Mouse (Mus musculus): ENCODE results near the gene Gdf5. TPM values are rescaled to one million over a fixed set of nuclear protein-coding genes. Genes with fewer than 3 reads are reported as not detected.

Gene Gdf5
- total and polyA plus RNA-seq, 3 experiments = not detected

GRCm38 (mm10) chr2:155991151-155991550, 46.0 kb upstream of the Gdf5 start:
- TF ChIP-seq NRF1 (IDR thresholded peaks at IDR 0.05; ENCODE audit: low read depth, low read length) (no peak), ZC3H11A (IDR thresholded peaks at IDR 0.05; ENCODE audit: low read depth, low read length) (no peak)
- Histone ChIP-seq H3K4me1 (ENCODE audit: control insufficient read depth in 1 of 2, insufficient read depth in 2 of 2) (no peaks in the 10 kb centered on the region), H3K4me2 (ENCODE audit: insufficient read depth, low read depth, poor library complexity, severe bottlenecking) (no peak overlapping the region), H3K36me3 (replicated peaks in 1 of 2; ENCODE audit: control insufficient read depth in 1 of 2, insufficient read depth in 1 of 2, low read length in 1 of 2) (peaks cover 89 to 97% of the 10 kb centered on the region in 2 experiments), H3K9me3 (replicated peaks; ENCODE audit: low read length) (no peaks in the 10 kb centered on the region), H3K4me3 (replicated peaks in 1 of 3; ENCODE audit: low read depth in 2 of 3, low read length in 2 of 3, poor library complexity in 1 of 3) (no peak overlapping the region), H3K27ac (ENCODE audit: insufficient read depth, low read depth) (no peak overlapping the region), H3K9ac (ENCODE audit: insufficient read depth, low read depth) (no peak overlapping the region), H3K79me2 (replicated peaks; ENCODE audit: control insufficient read depth, extremely low read depth, insufficient read depth, poor library complexity, severe bottlenecking) (no peaks in the 10 kb centered on the region), H3K27me3 (replicated peaks) (no peaks in the 10 kb centered on the region)
- dilution Hi-C loops (cut with MboI; ENCODE audit: extremely low pct_ligation_motif_present, extremely low pct_unique_long_range_greater_than_20kb, low sequenced_read_pairs) = no loop called here
- DNase-seq (ENCODE audit: extremely low read depth) = no peak
- in situ Hi-C loops (cut with MboI; ENCODE audit: low pct_ligation_motif_present, low pct_unique_long_range_greater_than_20kb, low sequenced_read_pairs) = loop anchor here (25.0 kb wide), 1 partner anchor 296 kb away; no protein-coding TSS in a partner anchor

- Histone ChIP-seq H3K4me3 (replicated peaks in 1 of 3; ENCODE audit: low read depth in 2 of 3, low read length in 2 of 3, poor library complexity in 1 of 3) (no peak overlapping the region), H3K36me3 (replicated peaks in 1 of 2; ENCODE audit: control insufficient read depth in 1 of 2, insufficient read depth in 1 of 2, low read length in 1 of 2) (peaks cover 87 to 97% of the 10 kb centered on the region in 2 experiments), H3K27ac (ENCODE audit: insufficient read depth, low read depth) (no peak overlapping the region), H3K27me3 (replicated peaks) (no peaks in the 10 kb centered on the region), H3K4me2 (ENCODE audit: insufficient read depth, low read depth, poor library complexity, severe bottlenecking) (no peak overlapping the region), H3K9ac (ENCODE audit: insufficient read depth, low read depth) (no peak overlapping the region), H3K9me3 (replicated peaks; ENCODE audit: low read length) (no peaks in the 10 kb centered on the region), H3K79me2 (replicated peaks; ENCODE audit: control insufficient read depth, extremely low read depth, insufficient read depth, poor library complexity, severe bottlenecking) (no peaks in the 10 kb centered on the region), H3K4me1 (ENCODE audit: control insufficient read depth in 1 of 2, insufficient read depth in 2 of 2) (no peaks in the 10 kb centered on the region)
- no peak for TF ChIP-seq ELF1 (IDR thresholded peaks at IDR 0.05; ENCODE audit: low read depth, low read length)
- TF ChIP-seq MYC (IDR thresholded peaks at IDR 0.05; ENCODE audit: low read depth, low read length) = no peak
- in situ Hi-C loops (cut with MboI; ENCODE audit: low pct_ligation_motif_present, low pct_unique_long_range_greater_than_20kb, low sequenced_read_pairs) (loop anchor here (25.0 kb wide), 1 partner anchor 298 kb away; no protein-coding TSS in a partner anchor), dilution Hi-C loops (cut with MboI; ENCODE audit: extremely low pct_ligation_motif_present, extremely low pct_unique_long_range_greater_than_20kb, low sequenced_read_pairs) (no loop called here)
- DNase-seq (ENCODE audit: extremely low read depth) = no peak
These were observed 43.9 kb upstream of the Gdf5 start for GRCm38 (mm10) chr2:155989085-155989484.

- Histone ChIP-seq H3K4me1 (ENCODE audit: control insufficient read depth in 1 of 2, insufficient read depth in 2 of 2) (no peaks in the 10 kb centered on the region), H3K9me3 (replicated peaks; ENCODE audit: low read length) (no peaks in the 10 kb centered on the region), H3K36me3 (replicated peaks in 1 of 2; ENCODE audit: control insufficient read depth in 1 of 2, insufficient read depth in 1 of 2, low read length in 1 of 2) (peaks cover 82 to 94% of the 10 kb centered on the region in 2 experiments), H3K4me3 (replicated peaks in 1 of 3; ENCODE audit: low read depth in 2 of 3, low read length in 2 of 3, poor library complexity in 1 of 3) (no peak overlapping the region), H3K4me2 (ENCODE audit: insufficient read depth, low read depth, poor library complexity, severe bottlenecking) (no peak overlapping the region), H3K79me2 (replicated peaks; ENCODE audit: control insufficient read depth, extremely low read depth, insufficient read depth, poor library complexity, severe bottlenecking) (no peaks in the 10 kb centered on the region; the same call in 1 of the 2 replicates), H3K27ac (ENCODE audit: insufficient read depth, low read depth) (no peak overlapping the region), H3K9ac (ENCODE audit: insufficient read depth, low read depth) (no peak overlapping the region), H3K27me3 (replicated peaks) (no peaks in the 10 kb centered on the region)
- in situ Hi-C loops (cut with MboI; ENCODE audit: low pct_ligation_motif_present, low pct_unique_long_range_greater_than_20kb, low sequenced_read_pairs) (loop anchor here (25.0 kb wide), 1 partner anchor 300 kb away; no protein-coding TSS in a partner anchor), dilution Hi-C loops (cut with MboI; ENCODE audit: extremely low pct_ligation_motif_present, extremely low pct_unique_long_range_greater_than_20kb, low sequenced_read_pairs) (no loop called here)
- no peak for TF ChIP-seq POLR2AphosphoS2 (IDR thresholded peaks at IDR 0.05; ENCODE audit: low read depth, low read length)
- TF ChIP-seq PAX5 (IDR thresholded peaks at IDR 0.05; ENCODE audit: low read length) = no peak
- no peak for TF ChIP-seq CHD2 (IDR thresholded peaks at IDR 0.05; ENCODE audit: low read length)
- no peak for TF ChIP-seq USF2 (conservative IDR thresholded peaks at IDR 0.05; ENCODE audit: low read depth, low read length)
- no peak for TF ChIP-seq IRF4 (IDR thresholded peaks at IDR 0.05; ENCODE audit: low read depth, low read length)
- TF ChIP-seq CHD1 (IDR thresholded peaks at IDR 0.05; ENCODE audit: low read depth, low read length) = no peak
- TF ChIP-seq ZNF384 (IDR thresholded peaks at IDR 0.05; ENCODE audit: low read depth, low read length) = no peak
- no peak for TF ChIP-seq POLR2A (IDR thresholded peaks at IDR 0.05; ENCODE audit: low read depth, low read length)
- TF ChIP-seq SMC3 (IDR thresholded peaks at IDR 0.05; ENCODE audit: low read depth, low read length) = no peak
- no peak for TF ChIP-seq SIN3A (IDR thresholded peaks at IDR 0.05; ENCODE audit: low read length)
- no peak for TF ChIP-seq TCF12 (IDR thresholded peaks at IDR 0.05; ENCODE audit: low read depth, low read length)
- TF ChIP-seq USF1 (IDR thresholded peaks at IDR 0.05; ENCODE audit: low read depth, low read length) = no peak
- TF ChIP-seq NRF1 (IDR thresholded peaks at IDR 0.05; ENCODE audit: low read depth, low read length) = no peak
- TF ChIP-seq ZMIZ1 (IDR thresholded peaks at IDR 0.05; ENCODE audit: low read depth, low read length) = no peak
- TF ChIP-seq ZC3H11A (IDR thresholded peaks at IDR 0.05; ENCODE audit: low read depth, low read length) = no peak
- no peak for TF ChIP-seq KAT2A (IDR thresholded peaks at IDR 0.05; ENCODE audit: insufficient replicate concordance, low read length)
- TF ChIP-seq MAX (IDR thresholded peaks at IDR 0.05; ENCODE audit: low read length) = no peak
- no peak for TF ChIP-seq CTCF (conservative IDR thresholded peaks at IDR 0.05 in 1 of 2, IDR thresholded peaks at IDR 0.05 in 1 of 2; ENCODE audit: low read depth in 2 of 2, low read length in 2 of 2)
- no peak for DNase-seq (ENCODE audit: extremely low read depth)
These were observed 42.0 kb upstream of the Gdf5 start for GRCm38 (mm10) chr2:155987131-155987530.

Measured in CH12.LX (cell line).